Mouse (Mus musculus) lung, postnatal 0 days (tissue): Measurements from ENCODE around the gene Abcf2.

ENCODE experiments used
- CTCF ChIP-seq: IDR thresholded peaks from 2 replicates; pipeline ENCODE4 v1.5.1; 2016; ENCODE audit warnings: antibody characterized with exemption, mild to moderate bottlenecking
- EP300 ChIP-seq: IDR thresholded peaks from 2 replicates; pipeline ENCODE4 v1.6.1; 2016; ENCODE audit warnings: antibody characterized with exemption, mild to moderate bottlenecking, control low read depth

DNA sequence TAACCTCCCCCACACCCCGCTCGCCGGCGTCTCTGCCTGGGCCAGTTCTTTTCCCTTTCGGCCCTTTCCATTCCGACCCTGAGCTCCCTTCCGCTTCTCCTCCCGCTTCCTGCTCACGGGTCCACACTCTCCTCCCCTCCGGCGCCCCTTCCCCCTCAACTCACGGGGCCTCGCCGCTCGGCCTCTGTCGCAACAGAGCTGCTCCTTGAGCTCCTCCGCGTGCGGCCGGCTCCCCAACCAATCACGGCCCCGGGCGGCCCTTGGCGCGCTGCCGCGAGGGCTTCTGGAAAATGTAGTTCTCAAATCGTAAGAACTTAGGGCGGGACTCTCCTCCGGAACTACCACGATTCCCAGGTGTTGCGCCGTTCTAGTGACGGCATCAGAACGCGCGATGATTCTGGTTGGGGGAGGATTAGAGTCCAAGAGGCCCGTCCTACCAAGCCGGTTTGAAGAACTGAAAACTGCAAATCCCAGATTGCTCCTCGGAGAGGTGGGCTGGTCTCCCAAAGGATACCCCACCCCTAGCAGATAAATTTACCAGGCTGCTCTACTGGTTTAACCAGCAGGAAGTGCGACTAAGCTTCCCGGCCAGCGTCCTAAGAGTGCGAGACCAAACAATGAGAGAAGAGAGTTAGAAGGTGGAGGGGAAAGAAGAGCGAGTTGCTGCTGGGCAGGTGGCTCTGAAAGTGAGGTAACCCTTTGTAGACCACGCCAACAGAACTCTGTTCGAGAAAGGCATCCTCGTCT is at the start of gene Abcf2:
- no peak; the same call in 1 of the 2 replicates for TF ChIP-seq CTCF
- peak; percentile 69 for TF ChIP-seq EP300
